Mouse (Mus musculus) embryonic facial prominence, embryonic 15.5 days (tissue): ENCODE data around the gene Nlrp9a. TPM values are rescaled to one million over a fixed set of nuclear protein-coding genes. Genes with fewer than 3 reads are reported as not detected.
"Not testable (repeated sequence)": the region's sequence is repeated elsewhere in the genome, so short reads cannot be mapped to it uniquely, and the experiment has no call there.

Source experiments
- ATAC-seq: fragments of 200-750 bp; cut with Nextera tagmentation; 2 replicates; pipeline ENCODE4 v1.8.0; 2017; ENCODE audit warnings: low read depth, moderate TSS enrichment; ENCODE audit not compliant: insufficient number of reproducible peaks, low FRiP score, low TSS enrichment
- H3K27ac ChIP-seq: fragments of 300-500 bp; sonication (generic); replicated peaks from 2 replicates; pipeline ENCODE4 v1.5.1; 2015; ENCODE audit warnings: mild to moderate bottlenecking, inconsistent platforms
- H3K27me3 ChIP-seq: fragments of 300-500 bp; sonication (generic); 2 replicates; pipeline ENCODE4 v1.6.1; 2015; ENCODE audit warnings: inconsistent platforms
- H3K36me3 ChIP-seq: fragments of 300-500 bp; sonication (generic); 2 replicates; pipeline ENCODE4 v1.6.1; 2015; ENCODE audit warnings: mild to moderate bottlenecking, inconsistent platforms
- H3K4me1 ChIP-seq: fragments of 300-500 bp; sonication (generic); 2 replicates; pipeline ENCODE4 v1.6.1; 2015; ENCODE audit warnings: inconsistent platforms
- H3K4me2 ChIP-seq: fragments of 300-500 bp; sonication (generic); replicated peaks from 2 replicates; pipeline ENCODE4 v1.6.1; 2015; ENCODE audit warnings: mild to moderate bottlenecking, inconsistent platforms
- H3K4me3 ChIP-seq: fragments of 300-500 bp; sonication (generic); replicated peaks from 2 replicates; pipeline ENCODE4 v1.5.1; 2015; ENCODE audit warnings: mild to moderate bottlenecking, inconsistent platforms
- H3K9ac ChIP-seq: fragments of 300-500 bp; sonication (generic); 2 replicates; pipeline ENCODE4 v1.6.1; 2015; ENCODE audit warnings: inconsistent platforms
- H3K9me3 ChIP-seq: fragments of 300-500 bp; sonication (generic); replicated peaks from 2 replicates; pipeline ENCODE4 v1.6.1; 2016; ENCODE audit warnings: inconsistent platforms
- WGBS: fragments of 180-500 bp; shearing (Covaris S2); methylation state at CpG from one replicate; pipeline ENCODE4 v1.1.7; 2015; 5-methylcytosine and 5-hydroxymethylcytosine counted together
- microRNA-seq: library from miRNA; unstranded; fragments of <30 nt; microRNA quantifications from one replicate; pipeline ENCODE4, GENCODE M21; 2016; ENCODE audit warnings: borderline number of aligned reads
- polyA plus RNA-seq: library from polyadenylated mRNA; unstranded; fragments of >200 nt; fragmentation: Nextera tagmentation; extraction: Ambion mirVana; gene quantifications from 2 replicates; pipeline ENCODE4 v1.2.1, GENCODE M21; 2015

The Nlrp9a gene
- polyA plus RNA-seq: not detected in 2 replicates

GRCm38 (mm10) chr7:26534723-26535122 is at the start of gene Nlrp9a:
TSS of gene Nlrp9a (plus strand) at chr7:26535023.
- H3K27ac ChIP-seq, H3K4me1 ChIP-seq, ATAC-seq, H3K4me2 ChIP-seq, H3K9ac ChIP-seq, H3K36me3 ChIP-seq, H3K27me3 ChIP-seq, H3K9me3 ChIP-seq, H3K4me3 ChIP-seq: not testable (repeated sequence)
- 68% methylated on average over 2 of the region's 2 CpGs for WGBS

DNA sequence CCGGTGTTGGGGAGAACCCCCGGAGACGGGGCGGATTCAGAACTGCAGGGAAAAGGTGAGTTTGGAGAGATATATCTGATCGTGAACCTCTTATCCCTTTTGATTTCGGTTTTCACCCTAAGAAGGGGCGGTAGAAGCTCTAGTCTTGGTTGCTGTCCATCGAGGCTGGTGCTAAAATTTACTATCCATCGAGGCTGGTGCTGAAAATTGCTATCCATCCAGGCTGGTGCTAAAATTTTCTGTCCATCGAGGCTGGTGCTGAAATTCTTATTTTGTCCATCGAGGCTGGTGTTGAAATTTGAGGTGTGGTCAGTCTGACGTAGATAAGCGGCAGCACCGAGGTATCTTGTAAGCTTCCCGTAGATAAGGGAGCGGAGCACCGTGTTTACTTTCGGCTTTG is 45.3 kb upstream of the Nlrp9a start:
- not testable (repeated sequence) for ATAC-seq, H3K4me2 ChIP-seq, H3K9ac ChIP-seq, H3K4me1 ChIP-seq, H3K27me3 ChIP-seq, H3K9me3 ChIP-seq, H3K4me3 ChIP-seq, H3K36me3 ChIP-seq, H3K27ac ChIP-seq
- WGBS: 80% methylated on average over 18 of the region's 18 CpGs

GRCm38 (mm10) chr7:26589077-26589476 is 54.3 kb downstream of the Nlrp9a start:
- Histone ChIP-seq H3K27me3 (no peaks in the 10 kb centered on the region), H3K4me1 (no peaks in the 10 kb centered on the region), H3K36me3 (no peaks in the 10 kb centered on the region), H3K27ac (no peak overlapping the region), H3K4me3 (no peak overlapping the region), H3K9me3 (no peaks in the 10 kb centered on the region), H3K4me2 (no peak overlapping the region), H3K9ac (no peak overlapping the region)
- ATAC-seq: no peak

GRCm38 (mm10) chr7:26589774-26590173 is 55.0 kb downstream of the Nlrp9a start:
- Histone ChIP-seq H3K9me3 (no peaks in the 10 kb centered on the region), H3K27ac (no peak overlapping the region), H3K27me3 (no peaks in the 10 kb centered on the region), H3K4me3 (no peak overlapping the region), H3K4me1 (no peaks in the 10 kb centered on the region), H3K9ac (no peak overlapping the region), H3K36me3 (no peaks in the 10 kb centered on the region), H3K4me2 (no peak overlapping the region)
- 63% methylated on average over 1 of the region's 1 CpGs for WGBS
- ATAC-seq: no peak

GRCm38 (mm10) chr7:26618364-26618763 is 83.5 kb downstream of the Nlrp9a start, which contains the start of gene Vmn1r185:
TSS of gene Vmn1r185 (minus strand) at chr7:26618464.
- 67% methylated on average over 1 of the region's 1 CpGs for WGBS
- not testable (repeated sequence) for ATAC-seq, H3K4me1 ChIP-seq, H3K4me2 ChIP-seq, H3K9me3 ChIP-seq, H3K27me3 ChIP-seq, H3K27ac ChIP-seq, H3K36me3 ChIP-seq, H3K9ac ChIP-seq, H3K4me3 ChIP-seq

Small RNA genes lying within 50 kb of the gene (microRNA-seq; reads per million reads assigned to microRNA genes)
- gene Gm25947: not detected

Other genes with a start within 250 kb of the Nlrp9a start
- not detected in 2 replicates for gene Cyp2a4, start 227.9 kb upstream of the Nlrp9a start, polyA plus RNA-seq
- gene Nlrp9c, start 131.3 kb upstream of the Nlrp9a start, polyA plus RNA-seq: not detected in 2 replicates
- gene Nlrp4a, start 99.9 kb upstream of the Nlrp9a start, polyA plus RNA-seq: not detected in 2 replicates
- 0.05 TPM in 1 of 2 replicates, not detected in the other for gene Vmn1r185, start 83.4 kb downstream of the Nlrp9a start, polyA plus RNA-seq
- not detected in 2 replicates for gene Cyp2b23, start 151.4 kb downstream of the Nlrp9a start, polyA plus RNA-seq
- gene Cyp2b19, start 222.1 kb downstream of the Nlrp9a start, polyA plus RNA-seq: 5.6 and 6.5 TPM in 2 replicates